Mouse (Mus musculus) myocyte (in vitro differentiated cells): ENCODE measurements around the gene Pde6c.

Experiments used
- CEBPB ChIP-seq: IDR thresholded peaks from 2 replicates; pipeline ENCODE4 v1.6.1; 2011; ENCODE audit warnings: mild to moderate bottlenecking, moderate library complexity; ENCODE audit not compliant: poor library complexity, insufficient read depth, severe bottlenecking
- E2F4 ChIP-seq: IDR thresholded peaks from one replicate; pipeline ENCODE4 v1.6.1; 2011; ENCODE audit warnings: mild to moderate bottlenecking, control low read depth, moderate library complexity; ENCODE audit not compliant: insufficient read depth
- MYOD1 ChIP-seq, 3 experiments: IDR thresholded peaks; one replicate each; pipeline ENCODE4 v1.6.1; 2011; ENCODE audit warnings: control low read depth in 2 of 3, low read depth in 2 of 3, mild to moderate bottlenecking in 2 of 3, moderate library complexity in 1 of 3; ENCODE audit not compliant: insufficient read length in 2 of 3, control insufficient read depth in 1 of 3
- MYOG ChIP-seq, 3 experiments: IDR thresholded peaks; one replicate each; pipeline ENCODE4 v1.6.1; 2011; ENCODE audit warnings: control low read depth in 2 of 3, low read depth in 2 of 3, mild to moderate bottlenecking in 2 of 3; ENCODE audit not compliant: insufficient read length in 2 of 3, control insufficient read depth in 1 of 3, insufficient read depth in 1 of 3
- POLR2A ChIP-seq: IDR thresholded peaks from one replicate; pipeline ENCODE4 v1.6.1; 2011; ENCODE audit warnings: low read depth, mild to moderate bottlenecking, control low read depth, moderate library complexity; ENCODE audit not compliant: insufficient read length
- USF1 ChIP-seq: IDR thresholded peaks from one replicate; pipeline ENCODE4 v1.6.1; 2011; ENCODE audit warnings: low read depth, mild to moderate bottlenecking, control low read depth, moderate library complexity

DNA sequence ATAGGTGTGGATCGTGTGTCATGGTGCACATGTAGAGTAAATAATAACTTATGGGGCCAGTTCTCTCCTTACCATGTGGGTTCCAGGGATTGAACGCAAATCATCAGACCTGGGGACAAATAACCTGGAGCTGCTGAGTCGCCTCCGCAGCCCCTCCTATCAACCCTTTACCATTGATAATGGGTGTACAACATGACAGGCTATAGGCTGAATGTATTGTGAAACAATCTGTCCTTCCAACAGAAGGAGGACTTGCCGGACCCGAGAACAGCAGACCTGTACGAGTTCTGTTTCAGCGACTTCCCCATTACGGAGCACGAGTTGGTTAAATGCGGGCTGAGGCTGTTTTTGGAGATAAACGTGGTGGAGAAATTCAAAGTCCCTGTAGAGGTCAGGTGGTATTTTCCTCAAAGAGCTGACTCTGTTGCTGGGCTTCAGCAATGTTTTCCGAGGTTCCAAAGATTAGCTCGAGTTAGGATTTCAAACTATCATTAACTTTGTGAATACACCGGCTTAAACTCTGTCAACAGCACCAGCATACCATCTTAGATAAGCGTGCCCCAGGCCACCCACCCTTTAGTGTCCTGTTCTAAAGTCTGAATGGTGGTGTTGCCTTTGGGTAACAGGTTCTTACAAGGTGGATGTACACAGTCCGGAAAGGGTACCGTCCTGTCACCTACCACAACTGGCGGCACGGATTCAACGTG lies 29.2 kb downstream of the Pde6c start:
- TF ChIP-seq MYOG (IDR thresholded peaks at IDR 0.05; ENCODE audit: control insufficient read depth in 1 of 3, insufficient read depth in 1 of 3, insufficient read length in 2 of 3, low read depth in 2 of 3) (no peak), POLR2A (no peak), MYOD1 (IDR thresholded peaks at IDR 0.05; ENCODE audit: control insufficient read depth in 1 of 3, insufficient read length in 2 of 3, low read depth in 2 of 3) (no peak), USF1 (no peak), CEBPB (no peak), E2F4 (no peak)
